Comparison of ENCODE assay signal across 10 mouse cellular contexts in genomic region chr5:97641646-97642045, GRCm38 (mm10).
A peak's percentile ranks its signal among the peaks of the same experiment; 100 is the strongest.
DNase-seq lines count a peak whose midpoint lies in the region.
"Had no signal": no experiment of that assay in that cellular context is flagged by ENCODE, and none has a peak within 500 bp of the region (broad histone marks: within the 10 kb centered on the region; RNA-seq: fewer than 3 reads in every experiment).

No protein-coding gene starts in this region.

- DNase-seq in cerebellum, adult 11 months: peak; percentile 26
- DNase-seq in cerebellum, postnatal 36 days: peak; percentile 44 to 60
- DNase-seq in layer of hippocampus, adult 9-10 months (ENCODE audit: low spot score): peak; percentile 55
- peak; percentile 12 for DNase-seq in left cerebral cortex, postnatal 4 days
- no peak for DNase-seq in lung, postnatal 36 days
- no peak for DNase-seq in urinary bladder, postnatal 4 days (ENCODE audit: low spot score in 2 of 2)
- DNase-seq in adrenal gland, adult (ENCODE audit: inconsistent age in 2 of 2, low spot score in 1 of 2): no peak
- DNase-seq in adrenal gland, postnatal 36 days: no peak
- DNase-seq: kidney, adult 11 months; thymus, postnatal 36 days had no signal

- intact Hi-C loops in left cerebral cortex, postnatal 4 days (cut with DNase I): loop anchor here (10.0 kb wide), 1 partner anchor 543 kb away; no protein-coding TSS in a partner anchor

Comparison
In these comparisons a context has a peak if more than half of its experiments do, and no peak if none do; other contexts are left out.
1. DNase-seq: peak in cerebellum, adult 11 months (single experiment), cerebellum, postnatal 36 days (2 of 2), layer of hippocampus, adult 9-10 months (single experiment) and left cerebral cortex, postnatal 4 days (single experiment); none in lung, postnatal 36 days (single experiment), urinary bladder, postnatal 4 days (0 of 2), adrenal gland, adult (0 of 2) and adrenal gland, postnatal 36 days (0 of 2).